Mouse (Mus musculus) heart, embryonic 16.5 days (tissue): Measurements from ENCODE around the gene 2610528A11Rik. TPM values are rescaled to one million over a fixed set of nuclear protein-coding genes. Genes with fewer than 3 reads are reported as not detected.

ENCODE experiments used
- ATAC-seq: fragments of 200-750 bp; cut with Nextera tagmentation; replicated peaks from 2 replicates; pipeline ENCODE4 v1.8.0; 2017; ENCODE audit warnings: moderate number of reproducible peaks; ENCODE audit not compliant: insufficient read depth, low FRiP score; ENCODE audit errors: extremely low read depth
- H3K27ac ChIP-seq: fragments of 300-500 bp; sonication (generic); 2 replicates; pipeline ENCODE4 v1.5.1; 2014; ENCODE audit warnings: mild to moderate bottlenecking, low read length, control low read depth, moderate library complexity
- H3K27me3 ChIP-seq: fragments of 300-500 bp; sonication (generic); 2 replicates; pipeline ENCODE4 v1.6.1; 2014; ENCODE audit warnings: low read length, mixed read lengths; ENCODE audit not compliant: control insufficient read depth, insufficient read depth
- H3K36me3 ChIP-seq: fragments of 300-500 bp; sonication (generic); 2 replicates; pipeline ENCODE4 v1.6.1; 2014; ENCODE audit not compliant: control insufficient read depth, insufficient read depth
- H3K4me1 ChIP-seq: fragments of 300-500 bp; sonication (generic); 2 replicates; pipeline ENCODE4 v1.6.1; 2014; ENCODE audit warnings: low read length, mixed read lengths; ENCODE audit not compliant: control insufficient read depth, insufficient read depth
- H3K4me2 ChIP-seq: fragments of 300-500 bp; sonication (generic); 2 replicates; pipeline ENCODE4 v1.6.1; 2014; ENCODE audit warnings: low read depth, mild to moderate bottlenecking, control low read depth, low read length
- H3K4me3 ChIP-seq: fragments of 300-500 bp; sonication (generic); 2 replicates; pipeline ENCODE4 v1.5.1; 2014; ENCODE audit warnings: mild to moderate bottlenecking, control low read depth, low read length
- H3K9ac ChIP-seq: fragments of 300-500 bp; sonication (generic); 2 replicates; pipeline ENCODE4 v1.6.1; 2014; ENCODE audit warnings: low read length, control low read depth
- H3K9me3 ChIP-seq: fragments of 300-500 bp; sonication (generic); replicated peaks from 2 replicates; pipeline ENCODE4 v1.6.1; 2016; ENCODE audit warnings: low read length; ENCODE audit not compliant: control insufficient read depth
- WGBS: fragments of 180-500 bp; shearing (Covaris S2); extraction: QIAGEN DNeasy Blood & Tissue Kit; methylation state at CpG from one replicate; pipeline ENCODE4 v1.1.7; 2014; 5-methylcytosine and 5-hydroxymethylcytosine counted together
- polyA plus RNA-seq: library from polyadenylated mRNA; unstranded; fragments of >200 nt; fragmentation: Nextera tagmentation; extraction: Ambion mirVana; gene quantifications from 2 replicates; pipeline ENCODE4 v1.2.1, GENCODE M21; 2015

The 2610528A11Rik gene
- polyA plus RNA-seq, 1 experiment from 2014 or later = 2.4 TPM

DNA sequence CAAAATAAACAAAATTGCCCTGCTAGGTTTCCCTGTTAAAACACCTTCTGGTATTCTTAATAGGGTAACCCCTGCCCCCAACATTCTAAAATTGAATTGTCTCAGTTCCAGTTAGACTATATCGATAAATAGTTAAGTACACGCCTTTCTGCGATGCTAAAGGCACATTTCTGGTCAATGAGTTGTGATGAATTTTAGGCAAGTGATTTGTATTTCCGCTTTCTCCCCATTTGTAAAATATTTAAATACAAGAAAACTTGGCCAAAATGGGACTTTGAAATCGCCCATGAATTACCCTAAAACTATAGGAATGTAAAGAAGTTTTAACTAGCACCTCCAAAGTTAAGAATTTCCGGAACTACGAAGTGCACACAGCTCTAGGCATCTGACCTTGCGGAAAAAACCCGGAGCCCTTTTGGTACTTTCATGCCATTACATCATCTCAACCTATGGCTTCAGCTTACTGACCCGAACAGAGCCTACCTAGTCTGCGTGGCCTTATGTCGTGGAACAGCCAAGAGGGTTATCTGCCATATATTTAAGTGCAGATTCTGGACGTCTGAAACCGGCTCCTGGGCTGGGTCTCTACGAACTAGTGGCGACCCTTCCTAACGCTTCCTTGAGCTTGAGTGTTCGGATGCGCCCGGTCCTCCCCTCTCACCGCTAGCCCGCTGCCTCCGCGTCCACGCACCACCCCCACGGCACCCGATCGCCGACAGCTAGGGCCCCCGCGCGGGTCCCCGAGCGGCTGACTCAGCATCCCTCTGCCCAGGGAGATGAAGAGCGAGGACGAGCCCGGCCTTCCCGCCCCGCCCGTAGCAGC, 20.7 kb upstream of the 2610528A11Rik start:
- Histone ChIP-seq H3K9me3 (no peaks in the 10 kb centered on the region), H3K9ac (peak overlapping the region; percentile 93), H3K36me3 (peaks cover 23% of the 10 kb centered on the region), H3K4me2 (peak overlapping the region; percentile 66), H3K4me1 (peaks cover 10% of the 10 kb centered on the region), H3K4me3 (peak overlapping the region; percentile 88), H3K27ac (peak overlapping the region; percentile 90), H3K27me3 (no peaks in the 10 kb centered on the region)
- under 1% methylated on average over 40 of the region's 40 CpGs for WGBS
- ATAC-seq = peak; percentile 12

DNA sequence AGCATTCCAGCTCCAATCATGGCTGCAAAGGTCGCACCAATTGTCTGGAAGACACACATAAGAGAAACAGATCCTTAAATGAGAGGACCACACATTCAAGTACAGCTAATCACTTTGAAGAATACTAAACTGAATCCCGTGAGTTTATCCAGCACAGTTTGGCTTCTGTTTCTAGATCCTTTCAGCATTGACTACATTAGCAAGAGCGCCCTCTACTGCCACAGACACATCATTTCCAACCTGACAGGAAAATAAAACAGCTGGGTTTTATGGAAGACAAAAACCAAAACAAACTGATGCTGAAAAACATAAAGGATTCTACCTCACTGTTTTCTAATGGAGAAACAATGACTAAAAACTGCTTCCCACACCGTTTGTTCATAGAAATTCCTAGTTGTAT, 13.8 kb upstream of the 2610528A11Rik start:
- Histone ChIP-seq H3K4me1 (no peaks in the 10 kb centered on the region), H3K4me3 (no peak overlapping the region), H3K27me3 (no peaks in the 10 kb centered on the region), H3K4me2 (no peak overlapping the region), H3K27ac (no peak overlapping the region), H3K9ac (no peak overlapping the region), H3K9me3 (no peaks in the 10 kb centered on the region), H3K36me3 (peaks cover 50% of the 10 kb centered on the region)
- no peak for ATAC-seq
- 39% methylated on average over 4 of the region's 4 CpGs for WGBS

- H3K4me1 ChIP-seq = no peaks in the 10 kb centered on the region
- H3K4me2 ChIP-seq = no peak overlapping the region
- no peaks in the 10 kb centered on the region for H3K9me3 ChIP-seq
- ATAC-seq = no peak
- no peak overlapping the region for H3K4me3 ChIP-seq
- no peaks in the 10 kb centered on the region for H3K27me3 ChIP-seq
- no peak overlapping the region for H3K9ac ChIP-seq
- 91% methylated on average over 4 of the region's 4 CpGs for WGBS
- H3K27ac ChIP-seq = no peak overlapping the region
- H3K36me3 ChIP-seq = peaks cover 18% of the 10 kb centered on the region
These were observed 5.4 kb upstream of the 2610528A11Rik start for GRCm38 (mm10) chr14:37119233-37119632.

DNA sequence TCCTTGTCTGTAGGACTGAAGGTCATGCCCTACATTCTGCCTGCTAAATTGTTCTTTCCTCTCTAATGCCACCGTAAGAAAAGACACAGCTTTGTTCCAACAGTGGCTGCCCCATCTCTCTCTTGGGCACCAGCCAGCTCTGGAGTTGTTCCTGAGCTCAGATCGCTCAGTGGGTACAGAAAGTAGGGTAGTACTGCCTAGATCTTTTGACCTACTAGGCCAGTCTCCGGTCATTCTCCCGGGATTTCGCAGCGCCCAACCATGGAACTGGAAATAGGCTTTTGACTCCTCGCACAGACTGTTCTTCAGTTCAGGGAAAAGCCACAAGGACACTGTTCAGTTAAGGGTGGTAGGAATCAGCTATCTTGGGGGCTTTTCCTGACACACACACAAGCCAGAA, 891 bp downstream of the 2610528A11Rik start:
- no peak overlapping the region for H3K9ac ChIP-seq
- WGBS = 82% methylated on average over 7 of the region's 7 CpGs
- no peak overlapping the region for H3K4me2 ChIP-seq
- peaks cover 4% of the 10 kb centered on the region; the same call in 1 of the 2 replicates for H3K4me1 ChIP-seq
- H3K4me3 ChIP-seq = no peak overlapping the region
- H3K9me3 ChIP-seq = no peaks in the 10 kb centered on the region
- no peaks in the 10 kb centered on the region for H3K27me3 ChIP-seq
- H3K27ac ChIP-seq = no peak overlapping the region
- H3K36me3 ChIP-seq = no peaks in the 10 kb centered on the region
- no peak for ATAC-seq

GRCm38 (mm10) chr14:37111371-37111770, 2.5 kb downstream of the 2610528A11Rik start:
- H3K27ac ChIP-seq = no peak overlapping the region
- H3K4me3 ChIP-seq = no peak overlapping the region
- no peak overlapping the region for H3K9ac ChIP-seq
- H3K36me3 ChIP-seq = no peaks in the 10 kb centered on the region
- no peaks in the 10 kb centered on the region for H3K27me3 ChIP-seq
- peaks cover 7% of the 10 kb centered on the region for H3K4me1 ChIP-seq
- no peak overlapping the region for H3K4me2 ChIP-seq
- no peaks in the 10 kb centered on the region for H3K9me3 ChIP-seq
- ATAC-seq = no peak

- H3K9ac ChIP-seq = no peak overlapping the region
- ATAC-seq = no peak
- WGBS = 55% methylated on average over 2 of the region's 2 CpGs
These were observed 3.4 kb downstream of the 2610528A11Rik start for GRCm38 (mm10) chr14:37110456-37110855.

DNA sequence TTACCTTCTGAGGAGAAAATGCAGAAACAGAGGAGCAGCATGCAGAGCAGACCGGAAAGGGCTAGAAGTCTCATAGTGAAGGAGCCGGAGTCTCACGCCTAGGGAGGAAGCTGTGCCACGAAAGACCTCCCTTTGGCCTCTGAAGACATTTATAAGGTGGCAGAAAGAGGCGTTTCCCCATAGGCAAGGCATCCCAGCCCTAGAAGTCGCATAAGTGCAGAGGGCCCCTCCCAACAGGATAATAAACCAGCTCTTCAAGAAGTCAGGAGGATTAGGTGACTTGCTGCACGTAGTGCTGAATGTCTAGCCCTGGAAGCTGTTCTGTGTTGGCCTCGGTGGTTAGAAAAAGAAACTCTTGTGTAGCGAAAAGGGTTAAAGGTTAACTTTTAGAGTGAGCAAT, 3.8 kb downstream of the 2610528A11Rik start:
- Histone ChIP-seq H3K4me3 (no peak overlapping the region), H3K9me3 (no peaks in the 10 kb centered on the region), H3K4me2 (no peak overlapping the region), H3K27ac (no peak overlapping the region), H3K9ac (no peak overlapping the region), H3K4me1 (peaks cover 20% of the 10 kb centered on the region), H3K36me3 (no peaks in the 10 kb centered on the region), H3K27me3 (no peaks in the 10 kb centered on the region)
- WGBS = 45% methylated on average over 9 of the region's 9 CpGs
- no peak for ATAC-seq

More at GRCm38 (mm10) chr14:37110456-37110855, 3.4 kb downstream of the 2610528A11Rik start:
- Histone ChIP-seq H3K36me3 (no peaks in the 10 kb centered on the region), H3K4me2 (no peak overlapping the region), H3K4me3 (no peak overlapping the region), H3K9me3 (no peaks in the 10 kb centered on the region), H3K27ac (no peak overlapping the region), H3K27me3 (no peaks in the 10 kb centered on the region), H3K4me1 (peaks cover 16% of the 10 kb centered on the region)

DNA sequence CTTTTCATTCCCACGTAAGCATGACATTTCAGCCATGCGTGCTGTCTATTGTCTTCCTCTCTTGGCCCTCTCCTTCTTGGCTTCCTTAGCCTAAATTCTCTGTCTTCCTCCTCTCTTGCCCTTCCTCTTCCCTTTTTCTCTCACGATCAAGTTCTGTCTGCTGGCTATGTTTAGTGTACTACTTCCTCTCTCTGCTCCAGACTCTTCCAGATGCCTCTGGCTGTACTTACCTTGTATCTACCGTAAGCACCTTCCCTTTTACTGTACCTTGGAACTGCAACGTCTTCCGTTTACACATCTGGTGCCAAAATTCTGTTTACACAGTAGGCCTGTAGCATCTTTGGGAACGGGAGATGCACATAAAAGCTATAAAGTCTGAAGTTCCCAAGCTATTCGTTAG, 4.4 kb downstream of the 2610528A11Rik start:
- H3K27me3 ChIP-seq = no peaks in the 10 kb centered on the region
- H3K9me3 ChIP-seq = no peaks in the 10 kb centered on the region
- no peak overlapping the region for H3K27ac ChIP-seq
- ATAC-seq = no peak
- peaks cover 26% of the 10 kb centered on the region for H3K4me1 ChIP-seq
- H3K4me3 ChIP-seq = no peak overlapping the region
- 74% methylated on average over 8 of the region's 8 CpGs for WGBS
- H3K4me2 ChIP-seq = no peak overlapping the region
- H3K36me3 ChIP-seq = no peaks in the 10 kb centered on the region
- no peak overlapping the region for H3K9ac ChIP-seq

GRCm38 (mm10) chr14:37105846-37106245, 8.0 kb downstream of the 2610528A11Rik start:
- Histone ChIP-seq H3K4me2 (peak overlapping the region; percentile 27; the same call in 1 of the 2 replicates), H3K27me3 (no peaks in the 10 kb centered on the region), H3K27ac (peak overlapping the region; percentile 59), H3K4me3 (no peak overlapping the region), H3K9ac (no peak overlapping the region), H3K4me1 (peaks cover 30% of the 10 kb centered on the region), H3K36me3 (no peaks in the 10 kb centered on the region), H3K9me3 (no peaks in the 10 kb centered on the region)
- peak; percentile 87 for ATAC-seq
- 8% methylated on average over 7 of the region's 7 CpGs for WGBS
